Mouse (Mus musculus) ES-Bruce4 (cell line): ENCODE results near the gene B3galt2. TPM values are rescaled to one million over a fixed set of nuclear protein-coding genes. Genes with fewer than 3 reads are reported as not detected.

Experiments used
- H3K27ac ChIP-seq: 2 replicates; pipeline ENCODE4 v1.5.1; 2012; ENCODE audit warnings: low read length, inconsistent platforms; ENCODE audit not compliant: insufficient read depth
- H3K27me3 ChIP-seq: 2 replicates; pipeline ENCODE4 v1.6.1; 2012; ENCODE audit warnings: mild to moderate bottlenecking, low read length, inconsistent platforms; ENCODE audit not compliant: control insufficient read depth, poor library complexity, insufficient read depth, severe bottlenecking
- H3K36me3 ChIP-seq: 2 replicates; pipeline ENCODE4 v1.6.1; 2012; ENCODE audit warnings: inconsistent platforms, mild to moderate bottlenecking, low read length, moderate library complexity; ENCODE audit not compliant: control insufficient read depth, poor library complexity, insufficient read depth, severe bottlenecking
- H3K4me1 ChIP-seq: one replicate; pipeline ENCODE4 v1.8.1; 2011; ENCODE audit warnings: low read length; ENCODE audit not compliant: control insufficient read depth, insufficient read depth
- H3K4me3 ChIP-seq: 2 replicates; pipeline ENCODE4 v1.5.1; 2011; ENCODE audit warnings: low read depth, mild to moderate bottlenecking, low read length
- H3K9ac ChIP-seq: 2 replicates; pipeline ENCODE4 v1.6.1; 2012; ENCODE audit warnings: low read depth, mild to moderate bottlenecking, inconsistent platforms; ENCODE audit not compliant: poor library complexity, severe bottlenecking
- H3K9me3 ChIP-seq: replicated peaks from 2 replicates; pipeline ENCODE4 v1.6.1; 2012; ENCODE audit warnings: mild to moderate bottlenecking, low read length, inconsistent platforms; ENCODE audit not compliant: control insufficient read depth, poor library complexity, insufficient read depth, severe bottlenecking
- CTCF ChIP-seq: IDR thresholded peaks from one replicate; pipeline ENCODE4 v1.8.1; 2011; ENCODE audit warnings: low read depth, low read length
- EP300 ChIP-seq: IDR thresholded peaks from 2 replicates; pipeline ENCODE4 v1.6.1; 2011; ENCODE audit warnings: low read depth, low read length; ENCODE audit not compliant: insufficient read depth
- POLR2A ChIP-seq: IDR thresholded peaks from one replicate; pipeline ENCODE4 v1.8.1; 2011; ENCODE audit warnings: low read length; ENCODE audit not compliant: insufficient read depth
- polyA plus RNA-seq: library from polyadenylated mRNA; stranded (reverse); fragments of >200 nt; gene quantifications from 2 replicates; pipeline ENCODE4 v1.2.4, GENCODE M21; 2011; ENCODE audit warnings: low read depth; ENCODE audit not compliant: missing spikeins, insufficient read depth, insufficient read length

The B3galt2 gene
- polyA plus RNA-seq = not detected in 2 replicates

DNA sequence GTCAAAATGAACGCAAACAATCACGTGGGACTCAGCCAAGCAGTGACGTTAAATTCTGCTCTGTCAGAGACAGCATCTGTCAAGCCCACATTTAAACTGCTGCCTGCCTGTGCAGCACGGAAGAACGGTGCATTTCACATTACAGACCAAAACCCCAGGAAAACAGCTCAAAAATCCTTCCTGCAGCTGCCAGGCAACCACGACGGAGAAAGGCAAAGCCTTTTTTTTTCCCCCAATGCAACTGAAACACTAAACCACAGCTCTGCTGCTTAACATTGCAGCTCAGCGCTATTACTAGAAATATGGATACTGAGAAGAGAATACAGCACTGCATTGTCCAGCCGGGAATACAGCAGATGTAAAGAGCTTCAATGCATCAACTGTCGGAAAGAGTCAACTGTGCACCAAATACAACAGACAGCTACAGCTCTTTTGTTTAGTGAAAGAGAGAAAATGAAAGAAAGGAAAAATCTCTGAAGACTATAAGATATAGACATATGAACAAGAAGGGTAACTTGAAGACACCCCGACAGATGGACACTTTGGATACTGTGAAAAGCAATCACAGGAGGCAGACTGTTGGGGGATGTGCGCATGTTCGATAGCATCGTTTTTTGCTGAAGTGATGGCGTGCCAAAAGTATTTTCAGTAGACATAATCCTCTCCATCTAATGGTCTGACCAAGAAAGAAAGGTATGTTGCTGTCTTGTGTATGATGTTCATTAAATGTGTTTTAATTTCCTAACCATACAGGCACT is at the start of gene B3galt2:
B3galt2 (plus strand) TSS at position 15 of the 758 bp plus-strand sequence.
- Histone ChIP-seq H3K4me3 (no peak within 1 kb of the TSS), H3K9ac (no peak within 1 kb of the TSS), H3K9me3 (no peaks in the 10 kb centered on the region), H3K27ac (no peak within 1 kb of the TSS), H3K36me3 (no peaks in the 10 kb centered on the region), H3K27me3 (no peaks in the 10 kb centered on the region), H3K4me1 (peaks cover 1% of the 10 kb centered on the region)
- TF ChIP-seq CTCF = no peak
- no peak for TF ChIP-seq EP300
- TF ChIP-seq POLR2A = no peak

DNA sequence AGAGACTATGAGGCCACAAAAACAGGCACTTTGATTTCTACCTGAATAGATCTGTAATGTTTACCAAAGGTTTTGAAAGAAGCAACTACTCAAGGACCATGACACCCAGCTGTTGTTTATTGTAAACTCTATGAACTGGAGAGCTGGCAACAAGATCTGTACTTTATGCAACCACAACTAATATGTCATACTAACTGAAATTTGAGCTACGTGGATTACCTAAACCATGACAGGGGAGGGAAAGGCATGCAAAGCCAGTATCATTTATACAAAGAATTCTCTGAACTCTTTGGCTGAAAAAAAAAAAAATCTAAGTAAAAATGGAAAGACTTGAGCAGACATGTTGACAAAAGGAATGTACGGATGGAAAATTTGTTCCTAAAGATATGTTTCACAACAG is 43.6 kb upstream of the B3galt2 start:
- TF ChIP-seq POLR2A (no peak), EP300 (no peak), CTCF (no peak)
- no peak overlapping the region for H3K4me3 ChIP-seq
- no peaks in the 10 kb centered on the region for H3K9me3 ChIP-seq

DNA sequence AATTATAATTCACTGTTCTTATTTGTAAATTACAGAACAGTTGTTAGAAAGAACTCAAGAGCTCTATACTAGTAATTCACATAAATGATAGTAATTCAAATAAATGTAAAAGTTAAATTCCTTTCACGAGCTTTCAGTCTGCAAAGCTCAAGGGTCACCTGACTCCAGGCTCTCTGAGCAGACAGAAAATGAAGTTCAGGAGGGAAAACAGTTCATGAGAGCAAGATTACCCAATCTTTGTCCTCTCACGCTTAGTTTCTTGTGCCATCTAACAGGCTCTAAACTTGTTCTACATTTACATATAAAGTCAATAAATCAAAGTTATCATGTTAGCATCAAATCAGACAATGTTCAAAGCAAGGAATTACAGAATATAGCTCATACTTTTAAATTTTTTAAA is 31.6 kb upstream of the B3galt2 start:
- Histone ChIP-seq H3K9ac (no peak overlapping the region), H3K9me3 (no peaks in the 10 kb centered on the region), H3K27me3 (no peaks in the 10 kb centered on the region), H3K4me1 (no peaks in the 10 kb centered on the region), H3K36me3 (peaks cover 2% of the 10 kb centered on the region), H3K4me3 (no peak overlapping the region), H3K27ac (no peak overlapping the region)
- no peak for TF ChIP-seq EP300
- no peak for TF ChIP-seq POLR2A

More for the DNA sequence above, 43.6 kb upstream of the B3galt2 start:
- no peaks in the 10 kb centered on the region for H3K27me3 ChIP-seq
- no peaks in the 10 kb centered on the region for H3K4me1 ChIP-seq
- H3K36me3 ChIP-seq = no peaks in the 10 kb centered on the region
- no peak overlapping the region for H3K27ac ChIP-seq
- no peak overlapping the region for H3K9ac ChIP-seq

- peaks cover 6% of the 10 kb centered on the region for H3K36me3 ChIP-seq
- H3K27ac ChIP-seq = no peak overlapping the region
- no peak overlapping the region for H3K9ac ChIP-seq
- no peaks in the 10 kb centered on the region for H3K9me3 ChIP-seq
- no peaks in the 10 kb centered on the region for H3K4me1 ChIP-seq
- H3K4me3 ChIP-seq = no peak overlapping the region
- no peak for TF ChIP-seq CTCF
- TF ChIP-seq POLR2A = no peak
- TF ChIP-seq EP300 = no peak
- H3K27me3 ChIP-seq = no peaks in the 10 kb centered on the region
Observed at GRCm38 (mm10) chr1:143612901-143613300, 27.6 kb upstream of the B3galt2 start.

DNA sequence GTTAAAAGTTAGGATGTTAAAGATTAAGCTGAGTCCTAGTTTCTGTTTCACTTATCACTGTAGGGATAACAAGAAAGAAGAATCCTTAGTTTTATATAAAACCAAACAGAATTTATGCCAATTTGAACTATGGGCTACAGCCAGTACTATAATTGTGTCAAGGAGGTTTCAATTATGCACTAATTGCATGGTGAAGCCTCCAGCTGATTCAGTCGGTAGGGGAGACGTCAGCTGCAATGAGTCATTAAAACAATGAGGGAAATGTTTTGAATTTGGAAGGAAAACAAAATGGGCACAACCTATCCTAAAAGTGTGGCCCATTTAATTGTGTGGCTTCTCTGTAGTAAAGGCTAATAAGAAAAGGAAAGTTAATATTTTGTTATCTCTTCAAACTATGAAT is 20.7 kb upstream of the B3galt2 start:
- H3K9ac ChIP-seq = no peak overlapping the region
- H3K27ac ChIP-seq = no peak overlapping the region
- no peaks in the 10 kb centered on the region for H3K9me3 ChIP-seq
- TF ChIP-seq CTCF (no peak), EP300 (no peak), POLR2A (no peak)
- no peak overlapping the region for H3K4me3 ChIP-seq
- H3K36me3 ChIP-seq = peaks cover 9% of the 10 kb centered on the region; the same call in 1 of the 2 replicates
- H3K27me3 ChIP-seq = no peaks in the 10 kb centered on the region
- H3K4me1 ChIP-seq = no peaks in the 10 kb centered on the region

DNA sequence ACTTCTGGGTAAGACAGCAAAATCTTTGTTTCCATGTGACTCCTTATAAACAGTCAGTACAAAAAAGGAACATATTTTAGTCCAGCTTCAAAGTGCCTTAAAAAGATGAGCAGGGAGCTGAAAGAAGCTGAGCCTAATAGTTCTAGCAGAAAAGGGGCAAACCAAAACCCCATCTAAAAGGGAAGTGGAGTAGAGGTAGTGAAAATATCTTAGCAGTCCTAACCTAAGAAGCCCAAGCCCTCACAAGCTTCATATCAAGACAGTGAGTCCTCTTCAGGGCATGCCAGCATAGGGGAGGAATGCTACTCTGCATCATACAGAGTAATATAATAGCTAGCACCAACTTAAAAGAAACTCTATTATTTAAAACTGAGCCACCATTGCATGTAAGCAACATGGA is 18.5 kb upstream of the B3galt2 start:
- H3K4me3 ChIP-seq = no peak overlapping the region
- no peaks in the 10 kb centered on the region for H3K4me1 ChIP-seq
- H3K27ac ChIP-seq = no peak overlapping the region
- no peaks in the 10 kb centered on the region for H3K9me3 ChIP-seq
- no peaks in the 10 kb centered on the region for H3K27me3 ChIP-seq
- no peak overlapping the region for H3K9ac ChIP-seq
- TF ChIP-seq CTCF (no peak), POLR2A (no peak), EP300 (no peak)
- peaks cover 13% of the 10 kb centered on the region; the same call in 1 of the 2 replicates for H3K36me3 ChIP-seq
